9 mouse cellular contexts compared by ENCODE assay signal in the genomic region with DNA sequence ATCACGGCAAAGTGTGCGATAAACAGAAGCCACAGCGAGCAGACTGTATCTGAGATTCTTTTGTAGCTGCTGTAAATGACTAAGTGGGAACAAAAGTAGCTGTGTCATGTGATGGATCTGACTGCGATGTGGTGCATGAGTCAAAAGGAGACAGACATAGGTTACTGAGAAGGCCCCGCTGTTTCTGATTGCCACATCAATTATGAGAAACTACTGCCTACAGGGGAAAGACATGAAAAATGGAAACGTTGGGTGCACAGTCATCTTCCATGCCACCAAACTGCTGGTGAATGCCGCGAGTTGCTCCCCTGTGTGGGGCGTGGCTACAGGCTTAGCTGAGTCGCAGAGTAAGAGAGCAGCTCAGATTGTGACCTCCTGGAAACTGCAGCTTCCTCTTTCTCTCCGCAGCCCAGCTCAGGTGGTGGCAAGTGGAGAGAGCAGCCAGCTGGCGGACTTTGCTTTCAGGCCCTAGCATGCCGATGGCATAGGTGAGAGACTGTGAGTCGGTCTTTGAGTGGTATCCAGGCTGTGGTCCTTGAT.
DNase-seq lines count a peak whose midpoint lies in the region; ATAC-seq and TF ChIP-seq lines count a peak whose summit lies in the region.
"Had no signal": no experiment of that assay in that cellular context is flagged by ENCODE, and none has a peak within 500 bp of the region (broad histone marks: within the 10 kb centered on the region; RNA-seq: fewer than 3 reads in every experiment).

No protein-coding gene starts in this region.

- H3K4me3 ChIP-seq in spleen, adult 2 months (ENCODE audit: extremely low read depth, insufficient read depth, insufficient read length) = peak overlapping the region; percentile 24; the same call in 1 of the 2 replicates
- H3K4me3 ChIP-seq in forebrain, postnatal 0 days (ENCODE audit: low read depth, low read length) = no peak overlapping the region; the same call in 1 of the 2 replicates
- peak overlapping the region; percentile 18; the same call in 1 of the 2 replicates for H3K4me3 ChIP-seq in kidney, embryonic 14.5 days (ENCODE audit: low read length)
- H3K4me3 ChIP-seq in midbrain, embryonic 12.5 days = peak overlapping the region; percentile 18
- H3K4me3 ChIP-seq: erythroblast, embryonic 14.5 days had no signal

- DNase-seq in spleen, adult 2 months (ENCODE audit: low read depth in 1 of 2, low spot score in 2 of 2) = peak; percentile 8 to 17
- DNase-seq in spleen, adult 12 weeks (ENCODE audit: low spot score) = no peak
- peak; percentile 70 for DNase-seq in cerebellum, adult 11-12 months
- peak; percentile 55 for DNase-seq in forebrain, postnatal 0 days
- DNase-seq in thymus, postnatal 0 days (ENCODE audit: low spot score) = peak; percentile 67
- no peak for DNase-seq in left cerebral cortex, adult 8-10 months (ENCODE audit: low spot score in 2 of 2)

- no peak overlapping the region for H3K9ac ChIP-seq in forebrain, postnatal 0 days
- H3K9ac ChIP-seq in kidney, embryonic 14.5 days (ENCODE audit: low read depth, low read length) = no peak overlapping the region
- no peak overlapping the region; the same call in 1 of the 2 replicates for H3K9ac ChIP-seq in midbrain, embryonic 12.5 days (replicated peaks)

- no peak overlapping the region for H3K27ac ChIP-seq in spleen, adult 2 months (ENCODE audit: insufficient read depth, low read length)
- peak overlapping the region; percentile 15 for H3K27ac ChIP-seq in forebrain, postnatal 0 days (ENCODE audit: low read depth, low read length)
- H3K27ac ChIP-seq in kidney, embryonic 14.5 days (ENCODE audit: low read depth, low read length) = no peak overlapping the region
- H3K27ac ChIP-seq in midbrain, embryonic 12.5 days (replicated peaks) = no peak overlapping the region

- peak; percentile 86 for ATAC-seq in forebrain, postnatal 0 days
- peak; percentile 66; the same call in 1 of the 2 replicates for ATAC-seq in kidney, embryonic 14.5 days (ENCODE audit: low FRiP score, low TSS enrichment)
- peak; percentile 69 for ATAC-seq in midbrain, embryonic 12.5 days (ENCODE audit: low FRiP score, low read depth)

- TF ChIP-seq POLR2A in spleen, adult 2 months (IDR thresholded peaks at IDR 0.05; ENCODE audit: low read depth, low read length) = no peak

- H3K27me3 ChIP-seq in spleen, adult 2 months (ENCODE audit: control insufficient read depth, insufficient read depth, low read length) = no peaks in the 10 kb centered on the region
- no peaks in the 10 kb centered on the region for H3K27me3 ChIP-seq in forebrain, postnatal 0 days (ENCODE audit: insufficient read depth, low read length)
- no peaks in the 10 kb centered on the region for H3K27me3 ChIP-seq in kidney, embryonic 14.5 days (ENCODE audit: control insufficient read depth, insufficient read depth, low read length)
- no peaks in the 10 kb centered on the region for H3K27me3 ChIP-seq in midbrain, embryonic 12.5 days

- TF ChIP-seq CTCF in spleen, adult 2 months (IDR thresholded peaks at IDR 0.05; ENCODE audit: extremely low read depth, insufficient read depth, insufficient read length, insufficient replicate concordance) = no peak
- no peak for TF ChIP-seq CTCF in forebrain, postnatal 0 days (IDR thresholded peaks at IDR 0.05; ENCODE audit: low read depth)

- H3K36me3 ChIP-seq in spleen, adult 2 months (ENCODE audit: control insufficient read depth, insufficient read depth, low read length) = no peaks in the 10 kb centered on the region
- no peaks in the 10 kb centered on the region for H3K36me3 ChIP-seq in forebrain, postnatal 0 days (ENCODE audit: insufficient read depth)
- H3K36me3 ChIP-seq in kidney, embryonic 14.5 days (ENCODE audit: control insufficient read depth, insufficient read depth, low read length) = no peaks in the 10 kb centered on the region
- no peaks in the 10 kb centered on the region for H3K36me3 ChIP-seq in midbrain, embryonic 12.5 days

- H3K9me3 ChIP-seq in forebrain, postnatal 0 days (ENCODE audit: low read length) = 0 out of 2 replicates have a peak, but pooled peaks cover 4% of the 10 kb centered on the region
- no peaks in the 10 kb centered on the region for H3K9me3 ChIP-seq in kidney, embryonic 14.5 days (ENCODE audit: control insufficient read depth, low read length)
- no peaks in the 10 kb centered on the region for H3K9me3 ChIP-seq in midbrain, embryonic 12.5 days

- peak overlapping the region; percentile 30 for H3K4me2 ChIP-seq in forebrain, postnatal 0 days (ENCODE audit: low read depth)
- peak overlapping the region; percentile 29 for H3K4me2 ChIP-seq in kidney, embryonic 14.5 days (replicated peaks; ENCODE audit: low read depth, low read length)
- H3K4me2 ChIP-seq in midbrain, embryonic 12.5 days (replicated peaks) = peak overlapping the region; percentile 40

- 4% methylated on average over 14 of the region's 14 CpGs for WGBS in spleen, adult 2 months
- WGBS in forebrain, postnatal 0 days = 10% methylated on average over 14 of the region's 14 CpGs
- WGBS in kidney, embryonic 14.5 days = 15% methylated on average over 14 of the region's 14 CpGs
- 14% methylated on average over 14 of the region's 14 CpGs for WGBS in midbrain, embryonic 12.5 days

- peaks cover 2% of the 10 kb centered on the region; the same call in 1 of the 2 replicates for H3K4me1 ChIP-seq in spleen, adult 2 months (ENCODE audit: control insufficient read depth, insufficient read depth, insufficient read length)
- H3K4me1 ChIP-seq in forebrain, postnatal 0 days (ENCODE audit: insufficient read depth) = peaks cover 8% of the 10 kb centered on the region
- no peaks in the 10 kb centered on the region for H3K4me1 ChIP-seq in kidney, embryonic 14.5 days (ENCODE audit: control insufficient read depth, insufficient read depth, low read length)
- H3K4me1 ChIP-seq in midbrain, embryonic 12.5 days = peaks cover 16% of the 10 kb centered on the region

Comparison
In these comparisons a context has a peak if more than half of its experiments do, and no peak if none do; other contexts are left out.
1. DNase-seq: peak in spleen, adult 2 months (2 of 2), cerebellum, adult 11-12 months (single experiment), forebrain, postnatal 0 days (single experiment) and thymus, postnatal 0 days (single experiment); none in spleen, adult 12 weeks (single experiment) and left cerebral cortex, adult 8-10 months (0 of 2).
2. Peak in every context shown above with its lines, with median percentiles within 50 percentile points of each other: ATAC-seq and H3K4me2 ChIP-seq.